Mouse (Mus musculus) bone marrow macrophage, adult 2 months (primary cell): ENCODE data around the gene Sec22a. TPM values are rescaled to one million over a fixed set of nuclear protein-coding genes. Genes with fewer than 3 reads are reported as not detected.

ENCODE experiments used
- H3K27ac ChIP-seq: 2 replicates; pipeline ENCODE4 v1.5.1; 2012; ENCODE audit warnings: low read depth, low read length; ENCODE audit not compliant: insufficient read depth
- H3K4me1 ChIP-seq: 2 replicates; pipeline ENCODE4 v1.6.1; 2012; ENCODE audit warnings: low read length; ENCODE audit not compliant: control insufficient read depth, insufficient read depth
- H3K4me3 ChIP-seq: 2 replicates; pipeline ENCODE4 v1.5.1; 2012; ENCODE audit warnings: mild to moderate bottlenecking, low read length, moderate library complexity; ENCODE audit not compliant: insufficient read depth
- CTCF ChIP-seq: IDR thresholded peaks from 2 replicates; pipeline ENCODE4 v1.5.1; 2012; ENCODE audit warnings: low read depth, mild to moderate bottlenecking, low read length, moderate library complexity
- POLR2A ChIP-seq: IDR thresholded peaks from 2 replicates; pipeline ENCODE4 v1.6.1; 2012; ENCODE audit warnings: mild to moderate bottlenecking, low read depth, low read length, borderline replicate concordance
- polyA plus RNA-seq: library from polyadenylated mRNA; stranded (reverse); fragments of >200 nt; gene quantifications from 2 replicates; pipeline ENCODE4 v1.2.4, GENCODE M21; 2012; ENCODE audit not compliant: missing spikeins, insufficient read depth, insufficient read length

Sec22a gene
- polyA plus RNA-seq, 1 experiment: 17.4 TPM

- no peaks in the 10 kb centered on the region for H3K4me1 ChIP-seq
- TF ChIP-seq POLR2A (no peak), CTCF (no peak)
- no peak overlapping the region for H3K27ac ChIP-seq
- no peak overlapping the region for H3K4me3 ChIP-seq
Observed at GRCm38 (mm10) chr16:35379344-35379743, 15.6 kb upstream of the Sec22a start.

- H3K4me3 ChIP-seq: peak overlapping the region; percentile 93
- no peak overlapping the region for H3K27ac ChIP-seq
- TF ChIP-seq CTCF (no peak), POLR2A (no peak)
- peaks cover 4% of the 10 kb centered on the region; the same call in 1 of the 2 replicates for H3K4me1 ChIP-seq
Observed at GRCm38 (mm10) chr16:35364063-35364428, 328 bp upstream of the Sec22a start.

GRCm38 (mm10) chr16:35362221-35362620 lies 1.5 kb downstream of the Sec22a start:
- H3K4me1 ChIP-seq: peaks cover 4% of the 10 kb centered on the region; the same call in 1 of the 2 replicates
- no peak overlapping the region for H3K27ac ChIP-seq
- no peak overlapping the region for H3K4me3 ChIP-seq
- TF ChIP-seq CTCF: no peak
- no peak for TF ChIP-seq POLR2A

- Histone ChIP-seq H3K4me3 (no peak overlapping the region), H3K27ac (no peak overlapping the region), H3K4me1 (peaks cover 4% of the 10 kb centered on the region; the same call in 1 of the 2 replicates)
- no peak for TF ChIP-seq POLR2A
- TF ChIP-seq CTCF: peak; percentile 80
Observed at GRCm38 (mm10) chr16:35360593-35360992, 3.1 kb downstream of the Sec22a start.

GRCm38 (mm10) chr16:35357449-35357848 lies 6.3 kb downstream of the Sec22a start:
- H3K27ac ChIP-seq: no peak overlapping the region

GRCm38 (mm10) chr16:35330451-35330850 lies 33.3 kb downstream of the Sec22a start:
- H3K4me3 ChIP-seq: no peak overlapping the region
- TF ChIP-seq POLR2A: no peak
- no peak for TF ChIP-seq CTCF
- no peak overlapping the region for H3K27ac ChIP-seq
- H3K4me1 ChIP-seq: no peaks in the 10 kb centered on the region

More at GRCm38 (mm10) chr16:35357449-35357848, 6.3 kb downstream of the Sec22a start:
- Histone ChIP-seq H3K4me3 (no peak overlapping the region), H3K4me1 (0 out of 2 replicates have a peak, but pooled peaks cover 2% of the 10 kb centered on the region)
- TF ChIP-seq POLR2A (no peak), CTCF (no peak)

GRCm38 (mm10) chr16:35319773-35320172 lies 43.9 kb downstream of the Sec22a start:
- H3K4me3 ChIP-seq: no peak overlapping the region
- TF ChIP-seq CTCF (no peak), POLR2A (no peak)
- H3K27ac ChIP-seq: no peak overlapping the region
- no peaks in the 10 kb centered on the region for H3K4me1 ChIP-seq

- no peak for TF ChIP-seq POLR2A
- TF ChIP-seq CTCF: no peak
- Histone ChIP-seq H3K27ac (no peak overlapping the region), H3K4me1 (no peaks in the 10 kb centered on the region)
Observed at GRCm38 (mm10) chr16:35319335-35319734, 44.4 kb downstream of the Sec22a start.

GRCm38 (mm10) chr16:35318397-35318796 lies 45.3 kb downstream of the Sec22a start:
- Histone ChIP-seq H3K27ac (no peak overlapping the region), H3K4me1 (no peaks in the 10 kb centered on the region), H3K4me3 (no peak overlapping the region)
- no peak for TF ChIP-seq CTCF
- TF ChIP-seq POLR2A: no peak

More at GRCm38 (mm10) chr16:35319335-35319734, 44.4 kb downstream of the Sec22a start:
- H3K4me3 ChIP-seq: no peak overlapping the region

- Histone ChIP-seq H3K4me3 (no peak overlapping the region), H3K27ac (no peak overlapping the region), H3K4me1 (no peaks in the 10 kb centered on the region)
- no peak for TF ChIP-seq POLR2A
- no peak for TF ChIP-seq CTCF
Observed at GRCm38 (mm10) chr16:35317460-35317859, 46.3 kb downstream of the Sec22a start.

GRCm38 (mm10) chr16:35316856-35317264 lies 46.9 kb downstream of the Sec22a start:
- H3K4me1 ChIP-seq: no peaks in the 10 kb centered on the region

More at GRCm38 (mm10) chr16:35316856-35317264, 46.9 kb downstream of the Sec22a start:
- TF ChIP-seq POLR2A (no peak), CTCF (no peak)
- H3K4me3 ChIP-seq: no peak overlapping the region
- H3K27ac ChIP-seq: no peak overlapping the region
